ENCODE assay signal across 8 mouse cellular contexts in genomic region chr15:10713626-10714316, GRCm38 (mm10). TPM values are rescaled to one million over a fixed set of nuclear protein-coding genes. Genes with fewer than 3 reads are reported as not detected.
DNase-seq lines count a peak whose midpoint lies in the region; ATAC-seq and TF ChIP-seq lines count a peak whose summit lies in the region.

No protein-coding gene starts in this region.

- TF ChIP-seq POLR2A in lung, adult 2 months (IDR thresholded peaks at IDR 0.05; ENCODE audit: borderline replicate concordance, extremely low read depth, low read depth, low read length), result no peak
- no peak for TF ChIP-seq POLR2A in brain, embryonic 14.5 days (IDR thresholded peaks at IDR 0.05; ENCODE audit: borderline replicate concordance, extremely low read depth, insufficient read depth, insufficient read length, poor library complexity, severe bottlenecking)

- ATAC-seq in granulocyte monocyte progenitor cell, adult 5-6 weeks (replicated peaks; ENCODE audit: poor library complexity, severe bottlenecking), result peak; percentile 28

- TF ChIP-seq CTCF in lung, adult 2 months (IDR thresholded peaks at IDR 0.05; ENCODE audit: insufficient read depth, low read length), result no peak
- no peak for TF ChIP-seq CTCF in brain, embryonic 14.5 days (IDR thresholded peaks at IDR 0.05; ENCODE audit: borderline replicate concordance, extremely low read depth, insufficient read depth, insufficient read length)

- H3K4me3 ChIP-seq in lung, adult 2 months (replicated peaks; ENCODE audit: extremely low read depth, low read depth, low read length), result peak overlapping the region; percentile 92

- DNase-seq in lung, adult 2 months, result no peak
- no peak for DNase-seq in lung, postnatal 14 days
- DNase-seq in brain, embryonic 14.5 days (ENCODE audit: low read depth), result peak; percentile 65
- DNase-seq in kidney, adult 9 months, result peak; percentile 35
- peak; percentile 46 for DNase-seq in mesoderm, embryonic 11.5 days (ENCODE audit: low read depth, low spot score)
- peak; percentile 50 for DNase-seq in yolk sac, embryonic 10.5 days (ENCODE audit: low spot score)
- no peak for DNase-seq in frontal cortex, postnatal 25 days (ENCODE audit: low spot score in 2 of 2)

- H3K4me1 ChIP-seq in lung, adult 2 months (ENCODE audit: control insufficient read depth, insufficient read depth, low read length), result peaks cover 3% of the 10 kb centered on the region; the same call in 1 of the 2 replicates

- WGBS in lung, adult 2 months, result under 1% methylated on average over 35 of the region's 35 CpGs

RNA-seq across cellular contexts. Expression of gene Rai14, which starts 0.7 kb away (rescaled TPM):
- polyA plus RNA-seq in lung, adult 2 months (2012; rRNA removed), result 9.4 and 14.3 TPM in 2 replicates
- polyA plus RNA-seq in brain, embryonic 14.5 days (2012; rRNA removed), result 13.6 and 18.9 TPM in 2 replicates
- total RNA-seq in granulocyte monocyte progenitor cell, adult 5-6 weeks (2014; fragmentation: Nextera tagmentation), result 6.1 and 6.2 TPM in 2 replicates
- total RNA-seq in granulocyte monocyte progenitor cell, adult 5-6 weeks (2017), result 4.3 and 5.2 TPM in 2 replicates

Comparison
In these comparisons a context has a peak if more than half of its experiments do, and no peak if none do; other contexts are left out.
1. DNase-seq: peak in brain, embryonic 14.5 days (single experiment), kidney, adult 9 months (single experiment), mesoderm, embryonic 11.5 days (single experiment) and yolk sac, embryonic 10.5 days (single experiment); none in lung, adult 2 months (single experiment), lung, postnatal 14 days (single experiment) and frontal cortex, postnatal 25 days (0 of 2).